Mouse (Mus musculus): Measurements from ENCODE around the gene Unc5a. TPM values are rescaled to one million over a fixed set of nuclear protein-coding genes. Genes with fewer than 3 reads are reported as not detected.

The Unc5a gene
- total and polyA plus RNA-seq, 3 experiments, result 0.17 TPM; not detected in 2

DNA sequence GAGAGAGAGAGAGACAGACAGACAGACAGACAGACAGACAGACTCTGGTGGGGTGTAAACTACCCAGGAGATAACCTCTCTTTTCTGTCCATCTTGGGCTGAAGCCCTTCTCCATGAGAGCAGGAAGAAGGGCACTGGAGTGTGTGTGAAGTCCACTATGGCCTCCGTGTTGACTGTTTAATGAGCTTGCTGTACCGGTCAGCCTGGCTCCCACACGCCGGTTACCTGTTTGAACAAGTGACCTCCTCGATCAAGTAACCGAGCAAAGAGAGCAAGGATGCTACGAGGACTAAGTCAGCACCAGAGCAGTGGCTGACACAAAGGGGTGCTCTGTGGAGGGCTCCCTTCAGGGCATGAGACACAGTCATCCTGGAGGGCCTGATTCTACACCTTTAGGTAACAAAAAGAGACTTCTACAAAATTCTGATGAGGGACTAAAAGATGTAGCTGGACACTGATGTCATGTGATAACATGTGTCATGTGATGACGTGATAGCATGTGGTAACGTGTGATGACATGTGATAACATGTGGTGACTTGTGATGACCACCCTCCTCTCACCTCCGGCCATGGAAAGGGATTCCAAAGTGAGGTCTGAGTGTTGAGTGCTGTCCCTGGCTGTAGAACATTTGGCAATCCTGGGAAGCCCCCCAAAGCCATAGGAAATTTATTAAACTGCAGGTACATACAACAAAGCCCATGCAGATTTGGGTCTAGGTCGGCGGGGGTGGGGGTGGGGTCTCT lies 68.1 kb downstream of the Unc5a start:
- H3K27ac ChIP-seq (ENCODE audit: insufficient read depth, low read depth), result no peak overlapping the region
- H3K4me2 ChIP-seq (ENCODE audit: insufficient read depth, low read depth, poor library complexity, severe bottlenecking), result no peak overlapping the region
- no peak for TF ChIP-seq POLR2A (IDR thresholded peaks at IDR 0.05; ENCODE audit: low read depth, low read length)
- no peak for TF ChIP-seq NELFE (IDR thresholded peaks at IDR 0.05; ENCODE audit: low read depth, low read length)

DNA sequence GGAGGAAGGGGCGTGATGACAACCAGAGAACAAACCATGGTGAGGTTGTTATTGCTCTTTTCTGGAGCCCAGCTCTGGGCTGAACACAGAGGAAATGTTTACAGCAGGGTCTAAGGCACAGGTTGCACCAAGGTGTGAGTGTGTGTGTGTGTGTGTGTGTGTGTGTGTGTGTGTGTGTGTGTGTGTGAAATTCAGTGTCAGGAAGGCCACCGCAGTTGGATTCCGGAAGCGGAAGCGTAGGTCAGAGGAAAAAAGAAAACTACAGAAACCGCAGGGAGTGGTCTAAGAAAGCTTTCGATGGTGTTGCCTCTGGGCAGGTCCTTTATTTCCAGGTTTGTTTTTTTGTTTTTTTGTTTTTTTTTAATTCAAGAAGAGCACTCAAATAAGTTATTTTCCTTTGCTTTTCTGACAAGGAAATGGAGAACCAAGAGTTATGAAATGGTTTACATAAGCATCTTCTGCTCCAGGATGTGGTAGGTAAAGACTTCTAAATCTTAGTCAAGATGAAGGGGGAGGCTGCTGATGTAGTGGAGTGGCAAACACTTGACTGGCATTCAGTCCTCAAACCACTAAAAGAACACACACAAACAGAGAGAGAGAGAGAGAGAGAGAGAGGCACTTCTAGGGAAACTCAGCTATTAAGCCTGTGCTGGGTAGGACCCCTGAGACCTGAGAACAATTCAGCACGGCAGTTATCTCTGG lies 68.8 kb downstream of the Unc5a start:
- no peak overlapping the region for H3K4me3 ChIP-seq (replicated peaks in 1 of 3; ENCODE audit: low read depth in 2 of 3, low read length in 2 of 3, poor library complexity in 1 of 3)
- dilution Hi-C loops (cut with MboI; ENCODE audit: extremely low pct_ligation_motif_present, extremely low pct_unique_long_range_greater_than_20kb, low sequenced_read_pairs), result no loop called here
- no peak overlapping the region for H3K4me2 ChIP-seq (ENCODE audit: insufficient read depth, low read depth, poor library complexity, severe bottlenecking)
- no peak for TF ChIP-seq GABPA (IDR thresholded peaks at IDR 0.05; ENCODE audit: insufficient replicate concordance, low read depth, low read length)
- in situ Hi-C loops (cut with MboI; ENCODE audit: low pct_ligation_motif_present, low pct_unique_long_range_greater_than_20kb, low sequenced_read_pairs), result no loop called here
- H3K27ac ChIP-seq (ENCODE audit: insufficient read depth, low read depth), result no peak overlapping the region
- H3K4me1 ChIP-seq (ENCODE audit: control insufficient read depth in 1 of 2, insufficient read depth in 2 of 2), result peaks cover 7 to 15% of the 10 kb centered on the region in 2 experiments
- no peaks in the 10 kb centered on the region for H3K79me2 ChIP-seq (replicated peaks; ENCODE audit: control insufficient read depth, extremely low read depth, insufficient read depth, poor library complexity, severe bottlenecking)
- H3K9me3 ChIP-seq (replicated peaks; ENCODE audit: low read length), result no peaks in the 10 kb centered on the region
- H3K27me3 ChIP-seq (replicated peaks), result peaks cover 11% of the 10 kb centered on the region
- no peak overlapping the region for H3K9ac ChIP-seq (ENCODE audit: insufficient read depth, low read depth)
- H3K36me3 ChIP-seq (replicated peaks in 1 of 2; ENCODE audit: control insufficient read depth in 1 of 2, insufficient read depth in 1 of 2, low read length in 1 of 2), result no peaks in the 10 kb centered on the region
- no peak for DNase-seq (ENCODE audit: extremely low read depth)

More for the DNA sequence above, 68.1 kb downstream of the Unc5a start:
- Histone ChIP-seq H3K36me3 (replicated peaks in 1 of 2; ENCODE audit: control insufficient read depth in 1 of 2, insufficient read depth in 1 of 2, low read length in 1 of 2) (no peaks in the 10 kb centered on the region), H3K4me3 (replicated peaks in 1 of 3; ENCODE audit: low read depth in 2 of 3, low read length in 2 of 3, poor library complexity in 1 of 3) (no peak overlapping the region), H3K4me1 (ENCODE audit: control insufficient read depth in 1 of 2, insufficient read depth in 2 of 2) (peaks cover 4 to 7% of the 10 kb centered on the region in 2 experiments; a peak in 2 of 4 replicates), H3K79me2 (replicated peaks; ENCODE audit: control insufficient read depth, extremely low read depth, insufficient read depth, poor library complexity, severe bottlenecking) (no peaks in the 10 kb centered on the region), H3K9ac (ENCODE audit: insufficient read depth, low read depth) (no peak overlapping the region), H3K9me3 (replicated peaks; ENCODE audit: low read length) (no peaks in the 10 kb centered on the region), H3K27me3 (replicated peaks) (peaks cover 11% of the 10 kb centered on the region)
- in situ Hi-C loops (cut with MboI; ENCODE audit: low pct_ligation_motif_present, low pct_unique_long_range_greater_than_20kb, low sequenced_read_pairs), result no loop called here
- DNase-seq (ENCODE audit: extremely low read depth), result no peak
- dilution Hi-C loops (cut with MboI; ENCODE audit: extremely low pct_ligation_motif_present, extremely low pct_unique_long_range_greater_than_20kb, low sequenced_read_pairs), result no loop called here

DNA sequence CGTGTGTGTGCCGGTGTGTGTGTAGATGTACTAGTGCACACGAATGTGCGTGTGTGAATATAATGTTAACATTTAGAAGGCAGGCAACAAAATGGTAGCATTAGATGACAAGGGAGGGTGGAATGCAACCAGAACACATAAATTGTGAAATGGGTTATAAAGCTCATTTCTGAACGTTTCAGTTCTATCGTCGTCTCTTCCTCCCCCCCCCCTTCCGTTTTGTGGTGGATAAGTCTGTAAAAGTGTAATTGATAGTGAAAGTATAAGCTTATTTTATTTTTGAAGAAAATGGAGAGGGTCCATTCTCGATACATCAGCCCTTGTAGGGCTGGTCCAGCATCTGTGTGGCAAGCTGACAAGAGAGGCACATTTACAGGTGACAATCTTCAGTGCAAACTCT lies 69.5 kb downstream of the Unc5a start:
- no peaks in the 10 kb centered on the region for H3K36me3 ChIP-seq (replicated peaks in 1 of 2; ENCODE audit: control insufficient read depth in 1 of 2, insufficient read depth in 1 of 2, low read length in 1 of 2)
- in situ Hi-C loops (cut with MboI; ENCODE audit: low pct_ligation_motif_present, low pct_unique_long_range_greater_than_20kb, low sequenced_read_pairs), result no loop called here
- H3K4me2 ChIP-seq (ENCODE audit: insufficient read depth, low read depth, poor library complexity, severe bottlenecking), result no peak overlapping the region
- H3K79me2 ChIP-seq (replicated peaks; ENCODE audit: control insufficient read depth, extremely low read depth, insufficient read depth, poor library complexity, severe bottlenecking), result no peaks in the 10 kb centered on the region
- peaks cover 9 to 21% of the 10 kb centered on the region in 2 experiments for H3K4me1 ChIP-seq (ENCODE audit: control insufficient read depth in 1 of 2, insufficient read depth in 2 of 2)
- no peak overlapping the region for H3K27ac ChIP-seq (ENCODE audit: insufficient read depth, low read depth)
- H3K9ac ChIP-seq (ENCODE audit: insufficient read depth, low read depth), result no peak overlapping the region
- TF ChIP-seq UBTF (IDR thresholded peaks at IDR 0.05; ENCODE audit: low read depth, low read length) (no peak), POLR2A (IDR thresholded peaks at IDR 0.05; ENCODE audit: low read depth, low read length) (no peak), RCOR1 (conservative IDR thresholded peaks at IDR 0.05; ENCODE audit: low read depth, low read length) (no peak), JUN (IDR thresholded peaks at IDR 0.05; ENCODE audit: insufficient read depth, low read depth, low read length) (no peak), ZNF384 (IDR thresholded peaks at IDR 0.05; ENCODE audit: low read depth, low read length) (no peak), KAT2A (IDR thresholded peaks at IDR 0.05; ENCODE audit: insufficient replicate concordance, low read length) (no peak), SIN3A (IDR thresholded peaks at IDR 0.05; ENCODE audit: low read length) (no peak), MXI1 (IDR thresholded peaks at IDR 0.05; ENCODE audit: low read depth, low read length) (no peak), MAZ (IDR thresholded peaks at IDR 0.05; ENCODE audit: low read depth, low read length) (no peak), MEF2A (IDR thresholded peaks at IDR 0.05; ENCODE audit: borderline replicate concordance, low read depth, low read length) (no peak), MAFK (IDR thresholded peaks at IDR 0.05; ENCODE audit: insufficient replicate concordance, low read length) (no peak), CHD2 (IDR thresholded peaks at IDR 0.05; ENCODE audit: low read length) (no peak), GABPA (IDR thresholded peaks at IDR 0.05; ENCODE audit: insufficient replicate concordance, low read depth, low read length) (no peak), HCFC1 (IDR thresholded peaks at IDR 0.05; ENCODE audit: low read depth, low read length) (no peak), E2F4 (IDR thresholded peaks at IDR 0.05; ENCODE audit: insufficient replicate concordance, low read depth, low read length) (no peak), ZC3H11A (IDR thresholded peaks at IDR 0.05; ENCODE audit: low read depth, low read length) (no peak), NRF1 (IDR thresholded peaks at IDR 0.05; ENCODE audit: low read depth, low read length) (no peak), MYC (IDR thresholded peaks at IDR 0.05; ENCODE audit: low read depth, low read length) (no peak), CTCF (conservative IDR thresholded peaks at IDR 0.05 in 1 of 2, IDR thresholded peaks at IDR 0.05 in 1 of 2; ENCODE audit: low read depth in 2 of 2, low read length in 2 of 2) (no peak), JUND (conservative IDR thresholded peaks at IDR 0.05; ENCODE audit: low read depth, low read length) (no peak)
- H3K4me3 ChIP-seq (replicated peaks in 1 of 3; ENCODE audit: low read depth in 2 of 3, low read length in 2 of 3, poor library complexity in 1 of 3), result no peak overlapping the region
- H3K9me3 ChIP-seq (replicated peaks; ENCODE audit: low read length), result no peaks in the 10 kb centered on the region
- no peak for DNase-seq (ENCODE audit: extremely low read depth)
- H3K27me3 ChIP-seq (replicated peaks), result peaks cover 7% of the 10 kb centered on the region
- dilution Hi-C loops (cut with MboI; ENCODE audit: extremely low pct_ligation_motif_present, extremely low pct_unique_long_range_greater_than_20kb, low sequenced_read_pairs), result no loop called here

All from CH12.LX (cell line).